18 mouse cellular contexts compared by ENCODE assay signal in genomic region chr3:130955958-130956357, GRCm38 (mm10).
A peak's percentile ranks its signal among the peaks of the same experiment; 100 is the strongest.
DNase-seq lines count a peak whose midpoint lies in the region; ATAC-seq and TF ChIP-seq lines count a peak whose summit lies in the region.
"Had no signal": no experiment of that assay in that cellular context is flagged by ENCODE, and none has a peak within 500 bp of the region (broad histone marks: within the 10 kb centered on the region; RNA-seq: fewer than 3 reads in every experiment).

No protein-coding gene starts in this region.

- TF ChIP-seq EP300 in lung, postnatal 0 days (IDR thresholded peaks at IDR 0.05), result peak; percentile 81

- 60% methylated on average over 4 of the region's 4 CpGs for WGBS in cerebellum, adult 2 months
- WGBS in heart, embryonic 10.5 days, result 79% methylated on average over 4 of the region's 4 CpGs
- 42% methylated on average over 4 of the region's 4 CpGs for WGBS in lung, postnatal 0 days

- no peak for TF ChIP-seq POLR2A in cerebellum, adult 2 months (IDR thresholded peaks at IDR 0.05; ENCODE audit: borderline replicate concordance, insufficient read depth, low read length)

- no peaks in the 10 kb centered on the region for H3K27me3 ChIP-seq in cerebellum, adult 2 months (ENCODE audit: control insufficient read depth, insufficient read depth, low read length)
- no peaks in the 10 kb centered on the region; the same call in 1 of the 2 replicates for H3K27me3 ChIP-seq in heart, embryonic 10.5 days (ENCODE audit: insufficient read depth, poor library complexity, severe bottlenecking)
- no peaks in the 10 kb centered on the region for H3K27me3 ChIP-seq in lung, postnatal 0 days (replicated peaks; ENCODE audit: insufficient read depth, low read length)
- H3K27me3 ChIP-seq: CH12.LX; embryonic facial prominence, embryonic 12.5 days; forebrain, embryonic 12.5 days had no signal

- peak; percentile 83 for ATAC-seq in lung, postnatal 0 days
- ATAC-seq: activated CD4-positive, CD25-positive, alpha-beta regulatory T cell, adult 4 months had no signal

- DNase-seq in cerebellum, adult 9-10 months, result peak; percentile 13
- DNase-seq in cerebellum, adult 2 months, result no peak
- peak; percentile 6 for DNase-seq in heart, embryonic 10.5 days (ENCODE audit: low spot score)
- no peak for DNase-seq in heart, postnatal 4 days
- peak; percentile 91 for DNase-seq in lung, postnatal 0 days (ENCODE audit: low spot score)
- DNase-seq in lung, postnatal 25 days (ENCODE audit: low spot score), result no peak
- DNase-seq in gonadal fat pad, adult 2 months (ENCODE audit: low read depth), result peak; percentile 90
- DNase-seq in frontal cortex, postnatal 25 days (ENCODE audit: low spot score in 2 of 2), result no peak
- DNase-seq: adrenal gland, postnatal 36 days; cerebellum, postnatal 36 days; gastrocnemius, postnatal 10 days; kidney, adult 8-10 months; thymus, postnatal 14 days had no signal

- H3K9me3 ChIP-seq in heart, embryonic 10.5 days, result no peaks in the 10 kb centered on the region
- no peaks in the 10 kb centered on the region for H3K9me3 ChIP-seq in lung, postnatal 0 days (ENCODE audit: low read length)
- H3K9me3 ChIP-seq: embryonic facial prominence, embryonic 12.5 days had no signal

- no peak for TF ChIP-seq CTCF in cerebellum, adult 2 months (IDR thresholded peaks at IDR 0.05; ENCODE audit: borderline replicate concordance, insufficient read depth, low read depth, low read length)
- TF ChIP-seq CTCF in lung, postnatal 0 days (IDR thresholded peaks at IDR 0.05), result peak; percentile 45

- H3K4me2 ChIP-seq in lung, postnatal 0 days (replicated peaks; ENCODE audit: low read depth, low read length), result no peak overlapping the region
- H3K4me2 ChIP-seq: embryonic facial prominence, embryonic 12.5 days; forebrain, embryonic 12.5 days had no signal

- H3K27ac ChIP-seq in cerebellum, adult 2 months (ENCODE audit: insufficient read depth, low read length), result no peak overlapping the region
- no peak overlapping the region for H3K27ac ChIP-seq in heart, embryonic 10.5 days
- no peak overlapping the region for H3K27ac ChIP-seq in lung, postnatal 0 days (ENCODE audit: low read length)
- H3K27ac ChIP-seq: embryonic facial prominence, embryonic 12.5 days; forebrain, embryonic 12.5 days; liver, embryonic 14.5 days had no signal

- H3K9ac ChIP-seq in lung, postnatal 0 days (replicated peaks; ENCODE audit: low read depth), result no peak overlapping the region
- H3K9ac ChIP-seq: embryonic facial prominence, embryonic 12.5 days; forebrain, embryonic 12.5 days; liver, embryonic 14.5 days had no signal

- no peak overlapping the region for H3K4me3 ChIP-seq in cerebellum, adult 2 months (replicated peaks; ENCODE audit: insufficient read depth, low read depth, low read length)
- H3K4me3 ChIP-seq in heart, embryonic 10.5 days, result no peak overlapping the region
- no peak overlapping the region for H3K4me3 ChIP-seq in lung, postnatal 0 days (ENCODE audit: low read depth, low read length)
- H3K4me3 ChIP-seq: embryonic facial prominence, embryonic 12.5 days; forebrain, embryonic 12.5 days had no signal

- H3K36me3 ChIP-seq in heart, embryonic 10.5 days, result no peaks in the 10 kb centered on the region
- no peaks in the 10 kb centered on the region for H3K36me3 ChIP-seq in lung, postnatal 0 days (ENCODE audit: insufficient read depth, low read length)
- H3K36me3 ChIP-seq: embryonic facial prominence, embryonic 12.5 days; forebrain, embryonic 12.5 days had no signal

- no peaks in the 10 kb centered on the region for H3K4me1 ChIP-seq in cerebellum, adult 2 months (ENCODE audit: control insufficient read depth, insufficient read depth, low read length)
- H3K4me1 ChIP-seq in heart, embryonic 10.5 days, result 0 out of 2 replicates have a peak, but pooled peaks cover under 1% of the 10 kb centered on the region
- H3K4me1 ChIP-seq in lung, postnatal 0 days (ENCODE audit: insufficient read depth, low read depth, low read length), result no peaks in the 10 kb centered on the region
- H3K4me1 ChIP-seq: embryonic facial prominence, embryonic 12.5 days had no signal

Comparison
In these comparisons a context has a peak if more than half of its experiments do, and no peak if none do; other contexts are left out.
1. DNase-seq: peak in cerebellum, adult 9-10 months (single experiment), heart, embryonic 10.5 days (single experiment), lung, postnatal 0 days (single experiment) and gonadal fat pad, adult 2 months (single experiment); none in cerebellum, adult 2 months (0 of 2), heart, postnatal 4 days (single experiment), lung, postnatal 25 days (single experiment) and frontal cortex, postnatal 25 days (0 of 2).